Mouse (Mus musculus): Measurements from ENCODE around the gene Ccdc171.

GRCm38 (mm10) chr4:83794315-83794922 is 269.1 kb downstream of the Ccdc171 start:
- TF ChIP-seq CTCF (IDR thresholded peaks at IDR 0.05; ENCODE audit: borderline replicate concordance, control insufficient read depth, extremely low read depth, insufficient read depth, low read length, poor library complexity): no peak
- no peak for TF ChIP-seq POLR2A (IDR thresholded peaks at IDR 0.05; ENCODE audit: control insufficient read depth, extremely low read depth, insufficient read depth, low read length, poor library complexity)
